Mouse (Mus musculus): ENCODE results near the gene Nbas.

GRCm38 (mm10) chr12:13313966-13314365, 45.0 kb downstream of the Nbas start:
- TF ChIP-seq ZC3H11A (IDR thresholded peaks at IDR 0.05; ENCODE audit: borderline replicate concordance, low read depth, low read length) (no peak), ZNF384 (IDR thresholded peaks at IDR 0.05; ENCODE audit: low read depth, low read length) (no peak), MAFK (IDR thresholded peaks at IDR 0.05; ENCODE audit: insufficient read depth, low read depth, low read length) (no peak), HCFC1 (IDR thresholded peaks at IDR 0.05; ENCODE audit: borderline replicate concordance, insufficient read depth, low read length) (no peak), CHD2 (IDR thresholded peaks at IDR 0.05; ENCODE audit: low read depth, low read length) (no peak)
